Mouse (Mus musculus) mouse embryonic stem cell (cell line): ENCODE measurements around the gene Cs.

Source experiments
- in situ Hi-C, 2 experiments: fragments of 300-500 bp; cut with MboI; formaldehyde crosslinking; loops; 1 replicate in 1 of 2; 3 replicates in 1 of 2; pipeline ENCODE4 v1.14.3; 2019 to 2020; ENCODE audit warnings: low sequenced_read_pairs in 2 of 2, low pct_unique_long_range_greater_than_20kb in 1 of 2, mixed read lengths in 1 of 2; ENCODE audit not compliant: unreplicated experiment in 1 of 2

Cs gene

DNA sequence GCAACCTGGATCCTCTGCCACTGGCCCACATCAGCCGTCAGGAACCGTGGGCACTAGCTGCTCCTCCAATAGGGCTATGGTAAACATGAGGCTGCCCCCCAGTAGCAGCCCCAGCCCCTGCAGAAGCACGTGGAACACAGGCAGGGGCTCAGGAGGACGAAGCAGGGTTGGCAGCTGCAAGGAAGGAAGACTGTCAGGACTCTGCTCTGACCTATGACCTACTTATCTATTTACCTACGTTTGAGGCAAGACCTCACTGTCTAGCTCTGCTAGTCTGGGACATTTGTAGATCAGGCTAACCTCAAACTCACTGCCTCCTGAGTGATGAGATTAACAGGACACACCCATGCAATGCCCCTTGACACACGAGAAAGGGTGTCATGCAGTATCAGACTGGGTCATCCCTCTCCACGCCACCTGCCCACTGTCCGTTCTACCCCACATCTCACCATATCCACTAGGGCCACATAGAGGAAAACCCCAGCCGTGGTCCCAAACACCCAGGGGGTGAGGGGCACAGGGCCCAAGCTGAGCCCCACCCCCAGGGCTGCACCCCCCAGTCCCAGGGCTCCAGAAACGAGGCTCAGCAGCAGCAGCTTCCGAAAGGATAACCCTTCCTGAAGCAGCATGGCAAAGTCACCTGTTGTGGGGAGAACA is 58.6 kb downstream of the Cs start:
- in situ Hi-C loops: no loop called here

DNA sequence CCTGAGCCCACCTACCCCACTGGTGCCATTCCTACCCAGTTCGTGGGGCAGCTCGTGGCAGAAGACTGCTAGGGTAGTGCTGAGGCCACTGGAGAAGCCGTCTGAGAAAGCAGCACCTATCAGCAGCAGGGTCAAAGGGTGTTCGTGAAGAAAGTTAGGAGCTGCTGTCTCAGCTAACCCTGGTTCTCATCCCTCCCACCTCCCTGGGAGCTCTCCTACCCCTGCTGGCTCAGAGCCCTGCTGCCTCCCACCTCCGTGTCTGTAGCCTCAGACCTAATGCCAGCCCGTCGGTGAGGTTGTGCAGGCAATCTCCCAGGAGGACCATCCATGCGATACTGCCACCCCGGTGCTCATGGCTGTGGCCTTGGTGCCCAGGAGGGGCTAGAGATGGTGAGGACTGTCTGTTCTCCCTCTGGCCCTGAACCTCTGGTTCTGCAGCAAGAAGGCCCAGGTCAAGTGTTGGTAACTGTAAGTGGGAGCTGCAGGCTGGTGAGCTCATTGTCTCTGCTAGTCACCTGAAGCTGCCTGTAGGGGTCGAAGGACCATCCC is 59.3 kb downstream of the Cs start:
- in situ Hi-C loops: no loop called here

DNA sequence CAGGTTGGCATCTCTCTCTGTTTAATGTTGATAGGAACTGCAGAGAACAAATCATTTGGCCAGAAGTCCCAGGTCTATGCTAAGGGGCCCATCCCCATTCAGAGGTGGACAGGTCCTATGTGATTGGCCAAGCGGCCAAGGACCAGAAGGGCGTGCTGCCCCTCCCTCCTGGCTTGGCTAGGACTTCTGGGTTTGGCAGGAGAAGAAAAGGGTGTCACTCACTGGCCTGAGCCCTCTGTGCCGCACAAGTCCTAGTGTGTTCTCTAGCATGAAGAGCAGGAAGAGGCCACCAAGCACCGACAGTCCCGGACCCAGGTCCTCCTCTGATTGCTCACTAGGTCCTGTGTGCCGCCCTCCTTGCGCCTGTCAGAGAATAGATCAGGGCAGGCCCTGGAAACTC is 59.9 kb downstream of the Cs start:
- in situ Hi-C loops: no loop called here

DNA sequence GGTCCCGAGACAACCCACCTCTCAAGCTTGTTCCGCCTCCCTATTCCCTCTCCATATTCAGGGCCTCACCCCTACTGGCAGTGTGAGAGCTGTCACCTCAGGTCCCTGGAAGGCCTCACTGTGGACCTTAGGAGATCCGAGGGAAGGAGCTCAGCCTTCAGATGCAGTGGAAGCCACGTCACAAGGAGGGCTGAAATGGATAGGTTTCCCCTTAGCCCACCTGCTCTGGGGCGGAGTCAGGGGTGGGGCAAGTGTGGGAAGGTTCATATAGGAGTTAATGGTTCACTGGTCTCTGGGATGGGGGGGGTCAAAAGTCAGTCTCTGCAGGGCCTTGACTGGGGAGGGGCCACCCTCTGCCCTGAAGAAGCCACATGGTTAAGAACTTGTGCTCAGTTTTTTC is 62.8 kb downstream of the Cs start:
- in situ Hi-C loops: no loop called here

DNA sequence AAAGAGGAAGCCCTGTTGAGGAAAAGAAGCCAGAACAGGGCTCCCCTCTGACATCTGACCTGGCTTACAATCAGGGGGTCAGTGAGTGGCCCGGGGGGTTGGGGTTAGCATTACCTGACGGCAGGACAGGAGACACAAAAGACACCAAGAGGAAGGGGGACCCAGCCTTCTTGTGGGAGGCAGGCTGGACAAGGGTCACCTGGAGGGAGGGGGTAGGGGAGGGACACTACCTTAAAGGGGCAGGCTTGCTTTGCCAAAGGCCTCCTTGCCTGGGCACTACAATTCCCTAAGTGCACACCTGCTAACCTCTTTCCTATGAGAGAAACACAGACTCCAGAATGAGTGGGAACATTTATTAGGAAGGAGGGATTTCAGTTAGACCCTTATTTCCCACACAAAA is 63.5 kb downstream of the Cs start, which contains the start of gene Slc39a5:
Slc39a5 (minus strand) TSS at position 174 of the 400 bp plus-strand sequence.
- in situ Hi-C loops: no loop called here

DNA sequence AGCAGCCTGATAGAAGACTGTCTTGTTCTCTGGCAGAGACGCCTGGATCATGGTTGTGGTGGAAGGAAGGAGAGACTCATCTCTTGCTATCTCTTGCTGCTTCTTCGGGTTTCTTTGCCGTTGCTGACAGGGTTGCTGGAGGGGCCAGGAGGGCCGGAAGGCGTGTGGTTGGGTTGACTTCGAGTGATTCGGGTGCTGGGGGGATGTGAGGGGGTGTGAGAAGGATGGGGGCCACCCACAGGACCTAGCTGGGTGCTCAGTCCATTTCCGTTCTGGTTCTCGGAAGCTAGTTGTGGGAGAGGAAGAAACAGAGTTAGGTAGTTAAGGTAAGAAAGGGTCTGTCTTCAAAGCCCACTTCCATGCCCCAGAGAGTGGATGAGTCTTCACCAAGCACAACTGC is 64.1 kb downstream of the Cs start:
- in situ Hi-C loops: no loop called here

DNA sequence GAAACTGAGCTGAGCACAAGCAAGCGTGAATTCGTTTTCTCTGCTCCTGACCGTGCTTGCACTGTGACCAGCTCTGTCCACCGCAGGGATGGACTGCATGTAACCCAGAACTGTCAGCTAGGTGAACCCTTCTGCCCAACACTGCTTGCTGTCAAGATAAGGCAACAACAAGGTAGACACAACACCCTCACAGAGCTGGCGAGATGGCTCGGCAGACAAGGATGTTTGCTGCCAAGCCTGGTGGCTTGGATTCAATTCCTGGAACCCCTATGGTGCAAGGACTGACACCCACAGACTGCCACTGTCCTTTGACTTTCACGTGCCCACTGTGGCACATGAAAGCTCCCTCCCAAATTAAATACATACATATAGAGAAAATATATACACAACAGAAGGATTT is 66.4 kb downstream of the Cs start:
- in situ Hi-C loops: no loop called here

DNA sequence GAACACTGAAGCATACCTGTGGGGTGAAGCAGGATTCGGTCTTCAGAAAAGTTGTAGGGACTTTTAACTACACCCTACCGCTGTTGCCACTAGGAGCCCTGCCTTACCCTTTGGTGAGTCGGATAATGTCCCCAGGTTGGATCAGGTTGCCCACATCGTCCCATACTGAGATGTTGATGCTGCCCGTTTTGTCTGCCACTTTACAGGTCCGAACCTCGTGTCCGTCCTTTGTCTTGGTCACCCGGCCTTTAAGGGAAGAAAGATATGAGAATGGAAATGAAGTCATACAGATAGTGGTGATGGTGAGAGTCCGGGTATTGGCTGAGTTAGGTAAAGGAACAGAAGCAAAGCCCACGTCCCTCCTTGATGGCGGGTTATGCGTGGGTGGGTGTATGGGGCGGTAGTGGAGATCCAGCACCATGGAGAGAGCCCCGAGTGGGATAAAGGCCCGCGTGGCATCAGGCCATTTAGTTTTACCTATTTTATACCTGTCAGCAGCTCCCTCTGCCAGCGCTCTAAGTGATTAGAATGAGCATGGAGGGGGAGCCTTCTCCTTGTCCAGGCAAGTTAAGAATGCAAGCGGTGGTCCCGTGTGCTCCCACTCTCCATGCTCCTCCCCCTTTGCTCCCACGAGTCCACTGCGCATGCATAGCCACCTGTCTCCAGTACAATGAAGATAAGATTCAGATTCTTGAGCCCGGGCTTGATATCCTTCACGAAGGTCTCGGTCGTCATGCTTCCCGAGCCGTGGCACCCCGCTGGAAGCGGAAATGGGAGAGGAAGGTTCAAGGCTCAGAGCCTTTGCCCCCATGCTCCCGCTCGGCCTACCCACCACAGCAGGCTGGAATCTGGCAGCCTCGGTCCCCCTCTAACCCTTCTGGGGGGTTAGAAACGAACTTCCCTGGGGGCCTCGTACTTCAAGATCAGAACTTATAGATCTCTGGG is 71.3 kb downstream of the Cs start:
- in situ Hi-C loops: no loop called here

DNA sequence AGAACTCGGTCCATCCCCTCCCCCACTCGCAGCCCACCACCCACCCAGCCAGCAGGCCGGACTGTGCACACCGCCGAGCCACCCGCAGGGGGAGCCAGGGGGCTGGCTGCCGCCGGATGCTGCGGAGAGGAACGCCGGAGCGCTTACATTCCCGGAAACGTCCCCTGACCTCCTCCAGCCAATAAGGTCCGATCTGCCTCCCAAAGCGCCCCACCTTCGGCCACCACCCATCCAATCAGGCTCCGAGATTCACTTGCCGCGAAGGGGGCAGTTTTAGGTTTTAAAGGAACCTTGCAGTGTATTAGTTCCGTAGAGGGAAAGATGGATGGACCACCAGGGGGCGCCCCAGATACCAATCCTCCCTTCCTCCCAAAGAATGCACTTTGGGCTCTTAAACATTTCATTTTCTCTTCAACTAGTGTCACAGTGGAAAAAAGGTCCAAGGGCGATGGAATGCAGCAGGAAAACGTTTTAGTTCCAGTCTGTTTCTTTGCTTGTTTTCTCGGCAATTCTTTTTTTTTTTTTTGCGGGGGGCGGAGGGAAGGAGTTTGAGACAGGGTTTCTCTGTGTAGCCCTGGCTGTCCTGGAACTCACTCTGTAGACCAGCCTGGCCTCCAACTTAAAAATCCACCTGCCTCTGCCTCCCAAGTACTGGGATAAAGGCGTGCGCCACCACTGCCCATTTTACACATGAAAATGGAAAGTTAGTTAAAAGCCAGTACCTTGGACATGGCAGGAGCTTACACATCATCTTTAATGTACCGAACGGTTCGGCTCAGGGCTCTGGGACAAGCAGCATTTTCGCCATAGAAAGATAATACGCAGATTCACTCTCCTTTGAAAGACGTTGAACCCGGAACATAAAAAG is 72.4 kb downstream of the Cs start:
- in situ Hi-C loops: no loop called here

DNA sequence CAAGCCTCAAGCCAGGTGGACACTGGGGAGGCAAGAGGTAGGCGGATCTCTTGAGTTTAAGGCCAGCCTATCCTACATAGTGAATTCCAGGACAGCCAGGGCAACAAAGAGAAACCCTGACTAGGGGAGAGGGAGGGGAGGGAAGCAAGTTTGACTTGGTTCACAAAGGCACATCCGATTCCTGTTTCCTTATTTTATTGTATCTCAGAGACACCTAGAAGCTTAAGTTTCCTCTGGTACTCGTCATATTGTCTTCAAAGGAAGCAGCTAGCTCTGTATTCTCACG is 73.0 kb downstream of the Cs start:
- in situ Hi-C loops: no loop called here

DNA sequence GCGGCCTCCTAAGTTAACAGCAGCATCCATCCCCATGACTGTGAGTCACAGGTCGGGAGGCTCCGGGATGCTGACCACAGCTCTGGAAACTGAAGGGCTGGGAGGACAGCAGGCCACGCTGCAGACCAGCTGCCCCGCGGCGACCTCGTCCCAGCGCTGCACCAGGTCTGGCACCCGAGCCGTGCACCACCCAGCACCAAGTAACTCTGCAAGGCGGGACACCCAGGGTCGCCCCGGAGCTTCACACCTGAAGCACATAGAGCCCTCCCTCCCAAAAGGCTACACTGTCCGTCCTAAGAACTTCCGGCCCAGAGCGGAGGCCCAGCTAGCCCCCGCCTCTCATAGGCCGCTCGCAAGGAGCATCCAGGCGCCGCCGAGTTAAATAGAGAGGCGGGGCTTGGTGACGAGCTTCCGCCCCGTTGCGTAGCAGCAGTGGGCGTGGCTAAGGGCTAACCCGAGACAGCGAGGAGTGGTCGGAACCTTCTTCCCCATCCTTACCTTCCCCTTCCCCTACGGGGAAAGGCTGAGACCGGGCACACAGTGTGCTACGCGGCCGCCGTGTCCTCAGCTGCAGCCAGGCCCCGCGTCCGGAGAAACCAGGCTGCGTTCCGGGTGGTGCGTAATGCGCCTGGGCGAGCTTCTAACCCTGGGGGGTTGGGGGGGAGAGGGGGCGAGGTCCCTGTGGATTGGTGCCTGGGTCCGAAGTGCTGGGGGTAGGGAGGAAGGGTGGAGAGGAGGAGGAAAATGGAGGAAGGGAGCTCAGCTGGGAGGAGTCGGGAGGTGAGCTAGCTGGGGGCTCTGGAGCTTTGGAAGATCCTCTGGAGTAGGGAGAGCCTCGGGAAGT is 73.9 kb downstream of the Cs start, which contains the start of the genes Nabp2 and Rnf41:
Nabp2 (minus strand) TSS at position 282 of the 844 bp plus-strand sequence.
Rnf41 (plus strand) TSS at position 447 of the 844 bp plus-strand sequence.
- in situ Hi-C loops: no loop called here

DNA sequence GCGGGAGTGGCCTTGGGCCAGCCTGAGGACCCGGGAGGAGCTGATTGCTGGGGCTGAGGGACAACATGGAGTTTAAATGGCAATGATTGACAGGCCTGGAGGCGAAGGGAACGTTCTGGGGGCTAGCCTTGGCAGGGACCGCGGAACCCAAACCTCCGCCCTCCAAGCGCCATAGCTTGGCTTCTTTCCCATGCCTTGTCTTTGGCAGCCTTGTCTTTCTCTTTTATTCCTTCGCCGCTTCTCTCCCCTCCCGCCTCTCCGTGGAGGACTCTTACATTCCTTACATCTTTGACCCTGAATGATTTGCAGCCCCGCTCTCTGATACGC is 74.5 kb downstream of the Cs start:
- in situ Hi-C loops: no loop called here
